Mouse (Mus musculus) lung, postnatal 0 days (tissue): ENCODE data around the gene Tango6. TPM values are rescaled to one million over a fixed set of nuclear protein-coding genes. Genes with fewer than 3 reads are reported as not detected.

Experiments
- ATAC-seq: fragments of 200-750 bp; cut with Nextera tagmentation; 2 replicates; pipeline ENCODE4 v1.8.0; 2017; ENCODE audit warnings: moderate library complexity
- DNase-seq: peaks from one replicate; pipeline ENCODE4 v3.0.0-alpha.2; 2016; ENCODE audit warnings: low spot score
- H3K27ac ChIP-seq: fragments of 300-500 bp; sonication (generic); 2 replicates; pipeline ENCODE4 v1.5.1; 2014; ENCODE audit warnings: antibody characterized with exemption, mild to moderate bottlenecking, low read length, mixed read lengths
- H3K27me3 ChIP-seq: fragments of 300-500 bp; sonication (generic); replicated peaks from 2 replicates; pipeline ENCODE4 v1.6.1; 2014; ENCODE audit warnings: low read length, mixed read lengths; ENCODE audit not compliant: insufficient read depth
- H3K36me3 ChIP-seq: fragments of 300-500 bp; sonication (generic); 2 replicates; pipeline ENCODE4 v1.6.1; 2014; ENCODE audit warnings: low read length, mixed read lengths; ENCODE audit not compliant: insufficient read depth
- H3K4me1 ChIP-seq: fragments of 300-500 bp; sonication (generic); 2 replicates; pipeline ENCODE4 v1.6.1; 2014; ENCODE audit warnings: antibody characterized with exemption, low read depth, low read length, mixed read lengths; ENCODE audit not compliant: insufficient read depth
- H3K4me2 ChIP-seq: fragments of 300-500 bp; sonication (generic); replicated peaks from 2 replicates; pipeline ENCODE4 v1.6.1; 2014; ENCODE audit warnings: low read depth, mild to moderate bottlenecking, low read length, moderate library complexity, mixed read lengths
- H3K4me3 ChIP-seq: fragments of 300-500 bp; sonication (generic); 2 replicates; pipeline ENCODE4 v1.5.1; 2014; ENCODE audit warnings: low read depth, low read length
- H3K9ac ChIP-seq: fragments of 300-500 bp; sonication (generic); replicated peaks from 2 replicates; pipeline ENCODE4 v1.6.1; 2014; ENCODE audit warnings: low read depth, mild to moderate bottlenecking
- H3K9me3 ChIP-seq: fragments of 300-500 bp; sonication (generic); 2 replicates; pipeline ENCODE4 v1.6.1; 2016; ENCODE audit warnings: low read length, mixed read lengths
- CTCF ChIP-seq: IDR thresholded peaks from 2 replicates; pipeline ENCODE4 v1.5.1; 2016; ENCODE audit warnings: antibody characterized with exemption, mild to moderate bottlenecking
- EP300 ChIP-seq: IDR thresholded peaks from 2 replicates; pipeline ENCODE4 v1.6.1; 2016; ENCODE audit warnings: antibody characterized with exemption, mild to moderate bottlenecking, control low read depth
- WGBS: fragments of 180-500 bp; shearing (Covaris S2); extraction: QIAGEN DNeasy Blood & Tissue Kit; methylation state at CpG from one replicate; pipeline ENCODE4 v1.1.7; 2014; 5-methylcytosine and 5-hydroxymethylcytosine counted together
- polyA plus RNA-seq: library from polyadenylated mRNA; unstranded; fragments of >200 nt; fragmentation: Nextera tagmentation; extraction: Ambion mirVana; gene quantifications from 2 replicates; pipeline ENCODE4 v1.2.1, GENCODE M21; 2015

Gene Tango6
- polyA plus RNA-seq, 1 experiment from 2014 or later = 3.5 TPM

- DNase-seq = peak; percentile 30
- 1% methylated on average over 18 of the region's 18 CpGs for WGBS
- H3K27ac ChIP-seq = no peak within 1 kb of the TSS
Measured at GRCm38 (mm10) chr8:106870051-106870450, 187.2 kb downstream of the Tango6 start, which contains the start of gene Has3. Has3 (plus strand) TSS chr8:106870242.

GRCm38 (mm10) chr8:106870537-106871327, 187.9 kb downstream of the Tango6 start:
- under 1% methylated on average over 31 of the region's 63 CpGs for WGBS
- no peak overlapping the region for H3K27ac ChIP-seq
- DNase-seq = peak; percentile 72
- peaks cover 4% of the 10 kb centered on the region; the same call in 1 of the 2 replicates for H3K27me3 ChIP-seq
- no peaks in the 10 kb centered on the region for H3K36me3 ChIP-seq
- no peak for TF ChIP-seq EP300
- TF ChIP-seq CTCF = peak; percentile 66
- peak overlapping the region; percentile 97 for H3K4me2 ChIP-seq
- H3K4me1 ChIP-seq = peaks cover 20% of the 10 kb centered on the region
- H3K9me3 ChIP-seq = no peaks in the 10 kb centered on the region
- peak overlapping the region; percentile 50 for H3K4me3 ChIP-seq
- peak; percentile 60 for ATAC-seq
- peak overlapping the region; percentile 23; the same call in 1 of the 2 replicates for H3K9ac ChIP-seq

More at GRCm38 (mm10) chr8:106870051-106870450, 187.2 kb downstream of the Tango6 start, which contains the start of gene Has3:
- Histone ChIP-seq H3K4me3 (peak within 1 kb of the TSS; percentile 50), H3K4me2 (peak within 1 kb of the TSS; percentile 97), H3K27me3 (peaks cover 4% of the 10 kb centered on the region; the same call in 1 of the 2 replicates), H3K4me1 (peaks cover 20% of the 10 kb centered on the region), H3K9ac (peak within 1 kb of the TSS; percentile 23; the same call in 1 of the 2 replicates), H3K36me3 (no peaks in the 10 kb centered on the region), H3K9me3 (no peaks in the 10 kb centered on the region)
- no peak for TF ChIP-seq CTCF
- no peak for TF ChIP-seq EP300
- no peak for ATAC-seq

- DNase-seq (no peak), ATAC-seq (no peak)
- WGBS = 1% methylated on average over 15 of the region's 15 CpGs
- Histone ChIP-seq H3K4me2 (peak overlapping the region; percentile 97), H3K4me1 (peaks cover 20% of the 10 kb centered on the region), H3K9me3 (no peaks in the 10 kb centered on the region), H3K4me3 (peak overlapping the region; percentile 50), H3K9ac (no peak overlapping the region), H3K27ac (no peak overlapping the region), H3K27me3 (peaks cover 4% of the 10 kb centered on the region; the same call in 1 of the 2 replicates), H3K36me3 (no peaks in the 10 kb centered on the region)
- no peak for TF ChIP-seq EP300
- TF ChIP-seq CTCF = no peak
Measured at GRCm38 (mm10) chr8:106871328-106871926, 188.6 kb downstream of the Tango6 start.

- ATAC-seq (peak; percentile 69), DNase-seq (peak; percentile 71)
- Histone ChIP-seq H3K36me3 (no peaks in the 10 kb centered on the region), H3K4me1 (peaks cover 20% of the 10 kb centered on the region), H3K4me2 (peak overlapping the region; percentile 97), H3K27ac (no peak overlapping the region), H3K27me3 (peaks cover 4% of the 10 kb centered on the region; the same call in 1 of the 2 replicates), H3K4me3 (peak overlapping the region; percentile 15; the same call in 1 of the 2 replicates), H3K9me3 (no peaks in the 10 kb centered on the region), H3K9ac (0 out of 2 replicates have a peak overlapping the region, but pooled peaks have one; percentile 29)
- peak; percentile 61 for TF ChIP-seq CTCF
- TF ChIP-seq EP300 = no peak
- 2% methylated on average over 22 of the region's 22 CpGs for WGBS
Measured at GRCm38 (mm10) chr8:106871931-106872371, 189.1 kb downstream of the Tango6 start.

- Histone ChIP-seq H3K27ac (no peak overlapping the region), H3K4me3 (peak overlapping the region; percentile 15; the same call in 1 of the 2 replicates), H3K27me3 (peaks cover 4% of the 10 kb centered on the region; the same call in 1 of the 2 replicates), H3K9me3 (no peaks in the 10 kb centered on the region), H3K36me3 (no peaks in the 10 kb centered on the region), H3K4me1 (peaks cover 20% of the 10 kb centered on the region), H3K9ac (0 out of 2 replicates have a peak overlapping the region, but pooled peaks have one; percentile 29), H3K4me2 (peak overlapping the region; percentile 97)
- DNase-seq (no peak), ATAC-seq (no peak)
- TF ChIP-seq CTCF (no peak), EP300 (no peak)
- 14% methylated on average over 8 of the region's 8 CpGs for WGBS
Measured at GRCm38 (mm10) chr8:106872454-106873034, 189.7 kb downstream of the Tango6 start.
